Mouse (Mus musculus) lung, postnatal 4 days (tissue): Measurements from ENCODE around the gene Cartpt.
"Not testable (repeated sequence)": the region's sequence is repeated elsewhere in the genome, so short reads cannot be mapped to it uniquely, and the experiment has no call there.

ENCODE experiments used
- DNase-seq, 2 experiments: peaks; one replicate each; pipeline ENCODE4 v3.0.0; 2021

Gene Cartpt

DNA sequence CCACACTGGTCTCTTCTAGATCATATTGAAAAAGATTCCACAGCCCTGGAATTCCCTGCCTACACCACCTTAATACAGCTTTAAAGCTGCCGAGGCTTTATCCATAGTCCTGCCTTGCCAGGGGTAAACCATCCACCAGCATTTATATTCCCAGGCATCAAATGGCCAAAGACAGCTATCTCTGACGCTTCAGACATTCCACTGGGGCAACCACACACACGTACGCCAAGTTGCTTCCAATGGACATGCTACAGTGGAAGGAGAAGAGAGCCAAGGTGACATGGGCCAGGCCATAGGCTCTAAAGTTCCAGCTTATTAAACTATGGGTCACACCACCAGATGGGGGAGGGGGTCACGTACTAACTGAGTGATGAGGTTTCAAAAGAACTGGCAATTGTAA, 45.7 kb downstream of the Cartpt start:
- DNase-seq, result no peak

DNA sequence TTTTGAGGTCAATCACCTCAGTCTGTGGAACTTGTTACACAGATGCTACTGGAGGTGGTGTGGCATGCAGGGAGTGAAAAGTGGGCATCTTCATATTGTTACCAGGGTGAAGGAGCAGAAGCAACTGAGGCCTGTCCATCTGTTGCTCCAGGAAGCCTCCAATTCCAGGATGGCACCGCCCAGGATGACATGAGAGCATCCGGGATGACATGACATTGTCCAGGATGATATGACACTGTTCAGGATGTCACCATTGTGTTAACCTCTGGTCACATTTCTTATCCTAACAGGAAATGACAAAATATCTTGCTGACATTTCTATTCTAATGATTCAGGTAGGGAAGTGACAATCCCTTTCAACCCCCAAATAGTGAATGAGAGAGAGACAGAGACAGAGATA, 47.8 kb downstream of the Cartpt start:
- DNase-seq, result peak; percentile 41 to 58

DNA sequence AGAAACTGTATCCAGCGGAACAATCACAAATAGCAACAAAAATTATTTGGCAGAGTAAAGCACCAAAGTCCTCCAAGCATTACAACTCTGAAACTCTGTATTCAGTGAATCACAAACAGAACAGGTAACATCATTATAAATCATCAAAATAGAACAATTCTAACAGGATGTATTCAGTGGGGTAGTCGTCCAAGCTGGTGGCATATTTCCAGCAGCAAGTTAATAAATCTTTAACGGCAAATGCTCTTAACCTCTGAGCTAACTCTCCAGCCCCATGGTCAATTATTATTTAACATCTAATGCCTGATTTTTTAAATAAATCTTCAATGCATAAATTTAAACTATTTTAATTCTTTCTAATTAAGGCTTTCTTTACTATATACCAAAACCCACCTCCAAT, 48.5 kb downstream of the Cartpt start:
- not testable (repeated sequence) for DNase-seq

DNA sequence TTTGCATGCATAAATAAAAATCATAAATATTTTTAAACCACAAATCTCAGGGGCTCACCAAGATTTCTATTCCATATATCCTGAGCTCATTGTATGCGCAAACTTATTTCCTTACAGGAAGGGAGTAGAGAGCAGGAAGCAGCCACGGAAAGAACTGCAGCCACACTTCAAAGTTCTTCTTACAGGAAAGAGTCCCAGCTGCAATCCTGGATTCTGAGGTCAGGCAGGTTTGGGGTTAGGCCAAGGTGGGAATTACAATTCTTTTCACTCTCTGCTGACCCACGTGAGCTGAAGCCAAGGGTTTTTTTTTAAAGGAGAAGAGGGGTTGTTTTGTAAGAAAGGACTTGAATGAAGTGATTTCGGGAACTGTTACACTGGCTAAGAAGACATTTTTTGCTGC, 49.9 kb downstream of the Cartpt start:
- peak; percentile 49 to 51 for DNase-seq

DNA sequence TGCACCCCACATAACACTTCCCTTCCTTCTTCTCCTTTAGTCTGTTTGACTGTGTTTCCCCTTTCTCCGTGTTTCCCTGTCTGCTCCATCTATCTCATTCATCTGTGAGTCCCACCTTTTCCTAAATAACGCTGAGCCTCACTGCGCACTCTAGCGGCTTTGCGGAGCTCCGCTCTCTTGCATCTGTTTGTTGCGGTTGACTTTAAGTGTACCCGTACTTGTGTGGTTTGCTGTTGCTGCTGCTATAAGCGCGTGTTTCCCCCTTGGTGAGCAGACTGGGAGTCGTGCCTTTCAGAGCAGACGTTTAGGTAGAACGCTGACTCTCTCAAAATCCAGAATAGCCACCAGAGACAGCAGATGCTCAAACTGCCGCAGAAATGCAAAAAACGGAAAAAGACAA, 51.3 kb downstream of the Cartpt start:
- DNase-seq, result no peak
